12 mouse cellular contexts compared by ENCODE assay signal in genomic region chr10:60371596-60372386, GRCm38 (mm10). TPM values are rescaled to one million over a fixed set of nuclear protein-coding genes. Genes with fewer than 3 reads are reported as not detected.
DNase-seq lines count a peak whose midpoint lies in the region; ATAC-seq lines count a peak whose summit lies in the region.
"Had no signal": no experiment of that assay in that cellular context is flagged by ENCODE, and none has a peak within 500 bp of the region (broad histone marks: within the 10 kb centered on the region; RNA-seq: fewer than 3 reads in every experiment).

No protein-coding gene starts in this region.

- peak overlapping the region; percentile 58; the same call in 1 of the 2 replicates for H3K27ac ChIP-seq in limb, embryonic 10.5 days
- no peak overlapping the region for H3K27ac ChIP-seq in forebrain, embryonic 14.5 days (ENCODE audit: low read depth, low read length)
- H3K27ac ChIP-seq: hindbrain, embryonic 13.5 days had no signal

- H3K36me3 ChIP-seq in limb, embryonic 10.5 days: no peaks in the 10 kb centered on the region
- no peaks in the 10 kb centered on the region for H3K36me3 ChIP-seq in forebrain, embryonic 14.5 days (ENCODE audit: control insufficient read depth, insufficient read depth, low read length)
- H3K36me3 ChIP-seq: hindbrain, embryonic 13.5 days had no signal

- H3K4me3 ChIP-seq in limb, embryonic 10.5 days: no peak overlapping the region
- H3K4me3 ChIP-seq in forebrain, embryonic 14.5 days (ENCODE audit: low read depth, low read length): no peak overlapping the region
- H3K4me3 ChIP-seq: hindbrain, embryonic 13.5 days had no signal

- no peak overlapping the region for H3K9ac ChIP-seq in forebrain, embryonic 14.5 days (ENCODE audit: low read length)
- H3K9ac ChIP-seq: hindbrain, embryonic 13.5 days had no signal

- H3K4me1 ChIP-seq in limb, embryonic 10.5 days: peaks cover 43% of the 10 kb centered on the region
- no peaks in the 10 kb centered on the region for H3K4me1 ChIP-seq in forebrain, embryonic 14.5 days (ENCODE audit: control insufficient read depth, insufficient read depth, low read length)

- DNase-seq in adrenal gland, postnatal 14 days: peak; percentile 48
- DNase-seq in adrenal gland, adult 2 months: no peak
- peak; percentile 57 for DNase-seq in 416B (ENCODE audit: low read depth)
- no peak for DNase-seq in limb, embryonic 10.5 days (ENCODE audit: low spot score)
- DNase-seq in forebrain, embryonic 14.5 days (ENCODE audit: low spot score): no peak
- DNase-seq in urinary bladder, postnatal 25 days (ENCODE audit: low spot score): no peak
- no peak for DNase-seq in cerebellum, postnatal 4 days (ENCODE audit: low spot score in 2 of 2)

- no peaks in the 10 kb centered on the region for H3K9me3 ChIP-seq in limb, embryonic 10.5 days (replicated peaks)
- H3K9me3 ChIP-seq in forebrain, embryonic 14.5 days (replicated peaks; ENCODE audit: control insufficient read depth, low read length): no peaks in the 10 kb centered on the region
- H3K9me3 ChIP-seq: hindbrain, embryonic 13.5 days had no signal

- H3K27me3 ChIP-seq in limb, embryonic 10.5 days (ENCODE audit: low read depth, poor library complexity, severe bottlenecking): no peaks in the 10 kb centered on the region
- no peaks in the 10 kb centered on the region for H3K27me3 ChIP-seq in forebrain, embryonic 14.5 days (replicated peaks; ENCODE audit: control insufficient read depth, insufficient read depth, low read length)
- H3K27me3 ChIP-seq: hindbrain, embryonic 13.5 days had no signal

- no peak overlapping the region for H3K4me2 ChIP-seq in forebrain, embryonic 14.5 days (ENCODE audit: low read length)
- H3K4me2 ChIP-seq: hindbrain, embryonic 13.5 days; midbrain, embryonic 11.5 days had no signal

- ATAC-seq in neutrophil, adult 5-6 weeks (ENCODE audit: extremely low read depth, insufficient number of reproducible peaks, low FRiP score, poor library complexity, severe bottlenecking): peak; percentile 23
- no peak for ATAC-seq in forebrain, embryonic 14.5 days
- ATAC-seq: forebrain, embryonic 16.5 days had no signal

- 85% methylated on average over 5 of the region's 5 CpGs for WGBS in limb, embryonic 10.5 days
- 67% methylated on average over 5 of the region's 5 CpGs for WGBS in forebrain, embryonic 14.5 days

RNA-seq across cellular contexts. Expression of gene Vsir, which starts 25.1 kb away (rescaled TPM):
- total RNA-seq in adrenal gland, postnatal 14 days (2021): 12.8 and 22.1 TPM in 2 replicates
- 10 to 100 TPM; 19.2 to 20.2 TPM for total RNA-seq in adrenal gland, adult 2 months (2021)
- polyA plus RNA-seq in adrenal gland, adult 2 months (2012; rRNA removed): 25.1 and 27.7 TPM in 2 replicates
- polyA plus RNA-seq in limb, embryonic 10.5 days (2016; fragmentation: Nextera tagmentation; extraction: Ambion mirVana): 1.1 and 2.0 TPM in 2 replicates
- total RNA-seq in neutrophil, adult 5-6 weeks (2017): 440 and 506 TPM in 2 replicates
- 2.1 and 2.3 TPM in 2 replicates for polyA plus RNA-seq in forebrain, embryonic 14.5 days (2014; fragmentation: Nextera tagmentation; extraction: Ambion mirVana)

RNA-seq across cellular contexts. Expression of gene Gm17455, which starts 27.7 kb away (rescaled TPM):
- not detected in 2 replicates for total RNA-seq in adrenal gland, postnatal 14 days (2021)
- not detected for total RNA-seq in adrenal gland, adult 2 months (2021)
- polyA plus RNA-seq in adrenal gland, adult 2 months (2012; rRNA removed): 0.12 TPM in 1 of 2 replicates, not detected in the other
- 0.53 and 0.65 TPM in 2 replicates for polyA plus RNA-seq in limb, embryonic 10.5 days (2016; fragmentation: Nextera tagmentation; extraction: Ambion mirVana)
- 10.4 and 16.6 TPM in 2 replicates for total RNA-seq in neutrophil, adult 5-6 weeks (2017)
- polyA plus RNA-seq in forebrain, embryonic 14.5 days (2014; fragmentation: Nextera tagmentation; extraction: Ambion mirVana): 5.8 and 6.9 TPM in 2 replicates
- polyA plus RNA-seq: C2C12 had no signal

Comparison
In these comparisons a context has a peak if more than half of its experiments do, and no peak if none do; other contexts are left out.
1. DNase-seq: peak in adrenal gland, postnatal 14 days (single experiment) and 416B (single experiment); none in adrenal gland, adult 2 months (single experiment), limb, embryonic 10.5 days (single experiment), forebrain, embryonic 14.5 days (single experiment), urinary bladder, postnatal 25 days (single experiment) and cerebellum, postnatal 4 days (0 of 2).
2. RNA of gene Vsir, which starts 25.1 kb away (total RNA-seq): 440 to 506 TPM in neutrophil, adult 5-6 weeks; 19.2 to 20.2 TPM in adrenal gland, adult 2 months and 12.8 to 22.1 TPM in adrenal gland, postnatal 14 days; every median in the first group is over 10 times any median in the second.